Mouse (Mus musculus) layer of hippocampus, adult 8-10 months (tissue): Measurements from ENCODE around the gene Wdr18. TPM values are rescaled to one million over a fixed set of nuclear protein-coding genes. Genes with fewer than 3 reads are reported as not detected.

Source experiments
- DNase-seq, 2 experiments: peaks; one replicate each; pipeline ENCODE4 v3.0.0; 2022; ENCODE audit warnings: low spot score in 2 of 2
- total RNA-seq, 4 experiments: library from RNA; stranded (reverse); gene quantifications; 2 replicates each; pipeline ENCODE4 v1.2.4; 2022

Gene Wdr18
- total RNA-seq, 4 experiments from 2014 or later = 42.9 to 50.8 (median 48.6) TPM

DNA sequence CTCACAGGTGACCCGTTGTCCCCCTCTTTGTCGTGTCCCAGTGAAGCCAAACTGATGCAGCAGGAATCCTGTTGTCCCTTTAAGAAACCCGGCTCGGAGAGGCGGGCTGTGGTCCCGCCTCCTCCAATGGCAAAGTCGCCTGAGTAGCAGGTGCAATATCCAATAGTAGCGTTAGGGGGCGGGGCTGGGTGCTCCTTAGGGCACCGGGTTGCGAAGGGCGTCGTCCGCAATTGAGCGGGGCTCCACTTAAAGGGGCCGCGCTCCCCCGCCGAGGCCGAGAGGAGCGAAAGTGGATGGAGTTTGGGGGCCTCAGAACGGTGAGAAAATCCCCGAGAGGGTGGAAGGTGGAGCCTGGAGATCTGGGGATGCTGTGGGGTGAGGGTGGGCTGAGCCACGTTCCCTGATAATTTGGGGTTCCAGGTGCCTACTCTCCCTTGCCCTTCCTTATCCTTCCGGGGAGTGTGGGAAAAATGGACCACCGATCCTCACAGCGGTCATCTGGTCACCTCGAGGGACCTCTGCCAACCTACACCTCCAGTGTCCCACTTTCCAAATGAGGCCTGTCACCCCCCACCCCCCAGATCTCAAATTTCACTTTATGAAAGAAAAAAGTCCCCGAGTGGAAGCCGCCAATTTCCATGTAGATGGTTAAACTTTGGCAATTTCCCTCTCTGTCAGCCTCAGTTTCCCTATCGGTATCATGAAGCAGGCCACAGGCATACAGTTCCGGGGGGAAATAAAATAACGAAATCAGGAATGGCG, 36.5 kb downstream of the Wdr18 start, which contains the start of gene Abca7:
Gene Abca7, plus strand, starts transcription at position 223 of the 762 bp plus-strand sequence.
- peak; percentile 90 to 94 for DNase-seq

DNA sequence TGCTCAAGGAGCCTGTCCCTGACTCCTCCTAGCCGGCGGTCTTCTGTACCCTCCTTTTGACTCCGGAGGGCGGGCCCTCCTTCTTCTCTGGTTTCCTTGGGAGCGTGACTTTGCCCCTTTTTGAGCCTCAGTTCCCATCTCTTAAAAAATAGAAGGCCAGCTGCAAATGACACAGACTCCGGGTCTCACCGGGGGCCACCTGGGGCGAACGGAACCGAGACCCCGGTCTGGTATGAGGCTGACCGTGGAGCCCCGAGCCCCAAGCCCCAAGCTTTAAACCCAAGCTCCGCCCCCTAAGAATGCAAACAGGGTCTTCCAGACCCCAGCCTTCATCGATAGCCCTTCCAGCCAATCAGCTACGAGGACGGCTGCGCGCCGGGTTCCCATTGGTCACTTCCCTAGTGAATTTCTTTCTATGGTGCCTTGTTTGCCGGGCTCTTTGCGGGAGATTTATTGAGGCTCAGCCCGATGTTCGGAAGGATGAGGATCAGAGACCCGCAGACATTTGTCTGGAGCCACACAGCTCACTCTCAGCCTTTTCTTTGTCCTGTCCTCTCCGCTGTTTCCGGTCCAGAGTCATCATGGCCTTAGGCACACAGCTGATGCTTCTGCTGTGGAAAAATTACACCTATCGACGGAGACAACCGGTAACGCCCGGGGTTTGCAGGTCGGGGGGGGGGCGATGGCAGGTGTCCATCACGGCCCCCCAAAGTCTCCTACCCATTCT, 37.2 kb downstream of the Wdr18 start:
- peak in 1 of 2 experiments; percentile 69 for DNase-seq

DNA sequence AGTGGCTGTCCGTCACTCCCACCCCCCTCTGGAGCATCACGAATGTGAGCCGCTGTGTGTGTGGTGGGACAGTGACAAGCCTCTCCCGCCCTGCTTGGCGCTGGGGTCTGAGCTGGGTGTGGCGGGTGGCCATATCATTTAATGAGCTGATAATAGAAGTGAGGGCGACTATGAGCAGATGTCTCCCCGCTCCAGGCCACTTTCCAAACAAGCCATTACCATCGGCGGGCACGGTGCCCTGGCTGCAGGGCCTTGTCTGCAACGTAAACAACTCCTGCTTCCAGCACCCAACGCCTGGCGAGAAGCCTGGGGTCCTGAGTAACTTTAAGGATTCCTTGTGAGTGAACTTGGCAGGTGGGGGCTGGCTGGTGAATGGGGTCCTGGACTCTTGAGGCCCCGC, 37.9 kb downstream of the Wdr18 start:
- DNase-seq = no peak

DNA sequence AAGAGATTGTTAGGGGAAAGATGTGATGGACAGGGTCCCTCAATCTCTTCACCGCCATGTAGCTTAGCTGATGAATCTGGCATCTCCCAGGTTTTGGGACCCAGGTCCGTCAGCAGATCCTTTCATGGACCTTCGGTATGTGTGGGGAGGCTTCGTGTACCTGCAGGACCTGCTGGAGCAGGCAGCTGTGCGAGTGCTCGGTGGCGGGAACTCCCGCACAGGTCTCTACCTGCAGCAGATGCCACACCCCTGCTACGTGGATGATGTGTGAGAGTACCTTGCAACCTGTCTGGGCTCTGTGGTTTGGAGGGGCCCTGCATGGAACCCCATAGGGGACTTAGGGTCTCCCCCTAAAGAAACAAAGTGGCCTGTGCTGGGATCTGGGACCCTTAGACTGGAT, 42.0 kb downstream of the Wdr18 start:
- no peak for DNase-seq

DNA sequence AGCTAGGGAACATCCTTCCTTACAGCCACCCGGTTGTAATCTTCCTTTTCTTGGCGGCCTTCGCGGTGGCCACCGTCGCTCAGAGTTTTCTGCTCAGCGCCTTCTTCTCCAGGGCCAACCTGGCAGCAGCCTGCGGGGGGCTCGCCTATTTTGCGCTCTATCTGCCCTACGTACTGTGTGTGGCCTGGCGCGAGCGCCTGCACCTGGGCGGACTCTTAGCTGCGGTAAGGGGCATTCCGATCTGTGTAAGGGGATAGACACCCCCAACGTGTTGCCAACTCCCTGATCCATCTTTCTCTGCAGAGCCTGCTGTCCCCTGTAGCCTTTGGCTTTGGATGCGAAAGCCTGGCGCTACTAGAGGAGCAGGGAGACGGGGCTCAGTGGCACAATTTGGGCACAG, 42.9 kb downstream of the Wdr18 start:
- no peak for DNase-seq

DNA sequence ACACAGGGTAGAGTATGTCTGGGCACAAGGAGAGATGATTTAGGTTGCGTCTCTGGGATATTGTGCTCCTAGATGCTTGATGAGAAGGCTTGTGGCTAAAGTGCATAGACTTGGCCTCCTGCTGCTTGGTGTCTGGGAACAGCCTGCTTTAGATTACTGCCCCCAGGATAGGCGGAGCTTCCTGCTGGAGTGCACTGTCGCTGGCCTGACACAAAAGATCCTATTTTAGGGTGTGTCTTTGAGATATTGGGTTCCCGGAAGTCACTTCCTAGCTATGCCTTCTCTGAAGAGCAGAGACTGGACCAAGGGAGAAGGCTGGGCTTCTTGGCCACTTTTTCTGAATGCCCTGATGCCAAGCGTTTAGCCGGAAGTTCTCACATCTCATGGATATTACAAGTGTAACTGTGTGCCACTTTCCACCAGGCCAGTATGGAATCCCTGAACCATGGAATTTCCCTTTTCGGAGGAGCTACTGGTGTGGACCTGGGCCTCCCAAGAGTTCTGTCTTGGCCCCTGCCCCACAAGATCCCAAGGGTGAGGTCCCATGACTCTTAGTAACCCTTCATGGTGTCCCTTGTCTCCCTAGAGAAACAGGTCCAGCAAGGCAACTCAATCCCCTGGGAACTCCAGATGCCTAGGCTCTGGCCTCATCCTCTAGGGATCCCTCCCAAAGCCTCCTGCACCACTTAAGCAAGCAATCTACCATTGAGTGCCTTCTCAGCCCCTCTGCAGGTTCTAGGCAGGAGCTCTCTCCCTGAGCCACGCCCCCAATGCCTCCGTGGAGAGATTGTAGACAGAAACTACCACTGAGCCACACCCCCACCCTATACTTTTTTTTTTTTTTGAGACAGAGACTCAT, 43.7 kb downstream of the Wdr18 start:
- no peak for DNase-seq

DNA sequence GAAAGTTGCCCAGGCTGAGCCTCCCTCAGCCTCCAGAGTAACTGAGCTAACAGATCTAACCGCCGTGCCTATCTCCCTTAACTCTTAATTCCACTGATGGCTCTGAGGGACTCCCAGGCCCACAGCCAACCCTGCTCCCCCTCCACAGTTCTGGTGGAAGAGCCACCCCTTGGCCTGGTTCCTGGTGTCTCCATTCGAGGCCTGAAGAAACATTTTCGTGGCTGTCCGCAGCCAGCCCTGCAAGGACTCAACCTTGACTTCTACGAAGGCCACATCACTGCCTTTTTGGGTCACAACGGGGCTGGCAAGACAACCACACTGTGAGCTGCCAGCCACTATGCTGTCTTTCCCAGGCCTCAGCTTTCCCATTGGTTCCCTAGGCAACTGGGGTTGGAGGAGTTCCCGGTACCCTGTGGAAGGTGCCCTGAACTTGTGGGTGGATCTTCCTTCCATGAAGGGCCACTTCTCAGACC, 44.3 kb downstream of the Wdr18 start:
- no peak for DNase-seq

DNA sequence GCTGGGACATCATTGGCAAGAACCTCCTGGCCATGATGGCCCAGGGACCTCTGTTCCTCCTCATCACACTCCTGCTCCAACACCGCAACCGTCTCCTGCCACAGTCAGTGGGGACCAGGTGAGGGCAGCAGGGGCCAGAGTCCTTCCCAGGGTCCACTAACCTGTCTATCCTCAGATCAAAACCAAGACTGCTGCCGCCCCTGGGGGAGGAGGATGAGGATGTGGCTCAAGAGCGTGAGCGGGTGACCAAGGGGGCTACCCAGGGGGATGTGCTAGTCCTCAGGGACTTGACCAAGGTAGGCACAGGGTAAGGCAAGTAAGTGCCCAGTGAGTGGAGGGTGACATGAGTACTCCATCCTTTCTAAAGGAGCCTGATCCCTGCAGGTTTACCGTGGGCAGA, 51.8 kb downstream of the Wdr18 start:
- no peak for DNase-seq

DNA sequence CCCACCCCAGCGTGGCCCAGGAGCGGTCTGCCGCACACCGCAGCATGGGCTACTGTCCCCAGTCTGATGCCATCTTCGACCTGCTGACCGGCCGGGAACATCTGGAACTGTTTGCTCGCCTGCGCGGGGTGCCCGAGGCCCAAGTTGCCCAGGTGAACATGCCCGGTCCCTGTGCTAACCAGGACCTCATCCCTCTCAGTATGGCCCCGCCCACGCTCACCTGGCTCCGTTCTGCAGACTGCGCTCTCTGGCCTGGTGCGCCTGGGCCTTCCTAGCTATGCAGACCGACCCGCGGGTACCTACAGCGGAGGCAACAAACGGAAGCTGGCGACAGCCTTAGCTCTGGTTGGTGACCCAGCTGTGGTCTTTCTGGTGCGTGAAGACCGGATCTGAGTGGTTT, 53.7 kb downstream of the Wdr18 start:
- no peak for DNase-seq

DNA sequence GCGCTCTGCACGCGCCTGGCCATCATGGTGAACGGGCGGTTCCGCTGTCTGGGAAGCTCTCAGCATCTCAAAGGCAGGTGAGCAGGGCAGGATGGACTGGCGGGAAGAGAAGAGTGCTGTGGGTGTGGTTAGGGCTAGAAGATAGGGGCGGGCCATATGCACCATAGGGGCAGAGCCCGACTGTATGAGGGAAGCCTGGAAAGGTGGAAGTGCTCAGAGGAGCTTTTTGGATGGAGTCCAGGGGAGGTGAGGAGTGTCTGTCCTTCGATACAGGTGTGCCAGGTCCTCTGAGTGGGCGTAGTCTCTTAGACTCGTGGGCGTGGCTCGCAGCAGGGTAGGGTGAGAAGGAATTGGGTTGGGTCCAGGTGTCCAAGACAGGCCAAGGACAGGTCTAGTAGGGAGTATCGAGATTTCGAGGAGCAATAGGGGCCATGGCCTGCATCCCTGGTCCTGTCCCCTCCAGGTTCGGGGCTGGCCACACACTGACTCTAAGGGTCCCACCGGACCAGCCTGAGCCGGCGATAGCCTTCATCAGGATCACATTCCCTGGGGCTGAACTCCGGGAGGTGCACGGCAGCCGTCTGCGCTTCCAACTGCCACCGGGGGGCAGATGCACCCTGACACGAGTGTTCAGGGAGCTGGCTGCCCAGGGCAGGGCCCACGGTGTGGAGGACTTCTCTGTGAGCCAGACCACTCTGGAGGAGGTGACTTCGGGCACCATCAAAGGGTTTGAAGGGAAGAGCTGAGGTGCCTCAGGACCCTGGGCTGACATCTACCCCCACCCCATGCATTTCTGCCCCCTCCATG, 54.7 kb downstream of the Wdr18 start:
- no peak for DNase-seq

DNA sequence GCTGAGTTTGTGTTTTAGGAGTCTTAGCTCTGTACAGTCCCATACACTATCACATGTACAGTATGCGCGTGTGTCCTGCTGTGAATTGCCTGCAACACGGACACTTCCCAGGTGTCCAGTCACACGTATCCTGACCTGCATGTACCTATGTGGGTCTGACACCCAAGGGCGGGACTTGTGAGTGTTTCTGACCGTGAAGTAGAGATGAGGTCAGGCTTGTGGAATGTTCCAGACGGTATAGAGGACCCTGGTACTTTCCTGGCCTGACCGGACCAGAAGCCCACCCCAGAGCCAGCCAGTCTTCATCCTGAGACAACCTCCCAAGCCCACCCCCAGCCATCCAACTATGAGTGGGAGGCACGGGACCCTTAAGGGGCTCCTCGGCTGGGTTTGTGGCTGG, 55.6 kb downstream of the Wdr18 start:
- DNase-seq = no peak

DNA sequence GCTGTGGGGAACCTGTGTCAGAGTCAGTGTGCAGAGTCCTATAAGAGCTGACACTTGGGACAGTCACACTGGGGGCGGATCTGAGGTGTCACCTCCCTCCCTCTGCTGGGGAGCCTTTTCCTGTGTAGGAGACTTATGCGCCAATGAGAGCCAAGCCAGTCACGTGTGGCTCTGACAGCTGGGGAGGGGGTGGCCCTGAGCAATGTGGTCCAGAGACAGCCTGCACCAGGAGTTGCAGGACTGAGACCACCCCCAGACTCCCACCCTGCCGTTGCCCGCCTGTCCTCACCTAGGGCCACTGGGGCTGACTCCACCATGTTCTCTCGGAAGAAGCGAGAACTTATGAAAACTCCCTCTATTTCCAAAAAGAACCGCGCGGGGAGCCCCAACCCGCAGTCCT, 56.6 kb downstream of the Wdr18 start, which contains the start of gene Arhgap45:
Gene Arhgap45, plus strand, starts transcription at position 143 of the 400 bp plus-strand sequence.
- DNase-seq = no peak

DNA sequence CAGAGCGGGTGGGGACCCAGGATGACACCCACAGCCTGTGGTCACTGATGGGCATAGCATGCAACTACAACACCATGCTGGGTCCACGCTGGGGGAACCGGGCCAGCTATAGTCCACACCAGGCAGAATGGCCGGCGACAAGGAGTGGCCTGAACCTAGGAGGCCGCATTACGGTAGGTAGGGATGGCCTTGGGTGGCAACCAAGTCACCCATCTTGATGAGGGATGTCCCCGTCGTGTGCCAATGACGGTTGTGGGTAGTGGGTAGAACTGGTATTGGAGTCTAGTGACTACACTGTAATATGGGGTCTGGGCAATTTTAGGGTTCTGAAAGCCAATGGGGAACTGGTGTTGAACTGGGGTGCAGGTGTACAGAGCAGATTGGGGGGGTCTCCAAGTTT, 57.0 kb downstream of the Wdr18 start:
- DNase-seq = no peak

DNA sequence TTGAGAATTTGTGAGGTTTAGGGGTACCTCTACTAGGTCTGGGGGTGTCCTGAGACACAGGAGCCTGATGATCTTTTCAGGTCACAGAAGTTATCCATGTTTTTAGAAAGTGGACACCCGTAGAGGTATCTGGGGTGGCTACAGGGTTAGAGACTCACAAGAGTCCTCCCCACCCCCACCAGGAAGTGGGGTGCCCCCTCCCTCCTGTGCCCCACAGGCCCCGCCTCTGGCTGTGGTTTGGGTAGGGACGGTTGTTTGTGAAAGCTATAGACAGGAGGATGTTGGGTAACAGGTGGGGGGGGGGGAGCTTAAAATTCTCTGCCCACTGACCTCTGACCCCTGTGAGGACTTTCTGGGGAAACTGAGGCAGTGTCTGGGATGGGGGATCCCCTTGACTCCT, 57.4 kb downstream of the Wdr18 start:
- DNase-seq = no peak

DNA sequence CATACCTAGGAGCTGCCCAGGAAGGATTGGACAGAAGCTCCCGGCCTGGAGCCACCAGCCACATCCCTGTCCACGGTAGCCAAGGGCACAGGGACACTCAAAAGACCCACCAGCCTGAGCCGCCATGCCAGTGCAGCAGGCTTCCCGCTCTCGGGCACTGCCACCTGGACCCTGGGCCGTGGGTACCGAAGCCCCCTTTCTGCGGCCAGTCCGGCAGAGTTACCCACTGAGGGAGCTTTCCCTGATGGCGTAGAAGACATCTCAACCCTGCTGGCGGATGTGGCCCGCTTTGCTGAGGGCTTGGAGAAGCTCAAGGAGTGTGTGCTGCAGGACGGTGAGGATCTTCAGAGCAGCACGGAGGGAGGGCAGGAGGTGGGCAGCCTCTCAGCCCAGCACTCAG, 57.8 kb downstream of the Wdr18 start:
- DNase-seq = no peak

DNA sequence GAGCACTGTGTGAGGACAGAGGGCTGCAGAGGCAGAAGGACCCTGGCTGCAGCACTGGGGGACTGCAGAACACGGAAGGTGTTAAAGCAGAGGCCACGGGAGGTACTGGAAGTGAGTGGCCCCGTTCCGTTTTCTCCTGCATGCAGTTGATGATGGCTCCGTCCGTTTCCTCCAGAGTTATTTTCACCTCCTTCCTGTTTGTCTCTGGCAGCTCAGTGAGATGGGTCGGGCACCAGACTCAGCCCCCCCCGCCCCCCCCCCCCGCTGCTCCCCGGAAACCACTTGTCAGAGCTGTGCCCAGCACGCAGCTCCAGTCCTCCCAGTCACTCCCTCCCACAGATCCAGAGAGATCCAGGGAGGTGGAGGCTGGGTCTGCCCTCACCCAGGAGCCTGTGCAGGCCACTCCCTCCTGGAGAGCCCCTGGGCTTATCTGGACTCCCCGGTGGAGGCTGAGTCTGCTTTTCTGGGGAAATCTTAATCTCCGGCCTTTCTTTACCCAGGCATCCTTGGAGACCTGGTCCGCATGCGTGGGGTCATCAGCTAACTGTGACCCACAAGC, 58.9 kb downstream of the Wdr18 start:
- no peak for DNase-seq

DNA sequence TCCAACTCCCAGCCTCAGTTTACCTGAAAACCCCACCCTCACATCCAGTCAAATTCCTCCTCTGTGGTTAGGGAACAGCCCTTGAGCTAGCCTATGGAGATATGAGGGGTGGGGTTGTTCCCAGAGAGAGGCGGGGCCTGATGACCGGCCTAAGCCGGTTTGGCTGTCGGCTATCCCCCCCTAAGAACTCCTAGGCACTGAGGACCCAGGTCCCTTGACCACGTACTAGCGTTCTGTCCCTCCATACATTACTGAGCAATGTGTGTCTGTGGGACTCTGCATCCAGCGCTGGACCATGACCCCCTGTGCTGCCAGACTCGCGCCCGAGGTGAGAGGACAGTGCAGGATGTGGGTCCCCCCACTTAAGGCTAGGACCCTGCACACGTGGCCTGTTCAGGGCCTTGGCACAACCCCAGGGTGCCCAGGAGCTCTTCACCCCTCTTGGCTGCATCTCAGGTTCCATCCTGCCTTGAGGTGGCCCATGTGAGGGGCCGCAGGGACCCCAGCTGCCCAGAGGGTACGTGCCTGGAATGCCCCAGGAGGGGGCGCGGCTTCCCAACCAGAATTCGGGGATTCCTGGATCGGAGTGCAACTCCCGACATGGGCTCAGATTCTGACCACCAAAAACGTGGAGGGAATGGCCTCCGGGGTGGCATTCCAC, 59.6 kb downstream of the Wdr18 start:
- no peak for DNase-seq
